Mouse (Mus musculus) mesoderm, embryonic 11.5 days (tissue): Measurements from ENCODE around the gene Mef2c.

ENCODE experiments used
- DNase-seq: peaks from one replicate; pipeline ENCODE4 v3.0.0-alpha.2; 2012; ENCODE audit warnings: low read depth, low spot score

Mef2c gene

DNA sequence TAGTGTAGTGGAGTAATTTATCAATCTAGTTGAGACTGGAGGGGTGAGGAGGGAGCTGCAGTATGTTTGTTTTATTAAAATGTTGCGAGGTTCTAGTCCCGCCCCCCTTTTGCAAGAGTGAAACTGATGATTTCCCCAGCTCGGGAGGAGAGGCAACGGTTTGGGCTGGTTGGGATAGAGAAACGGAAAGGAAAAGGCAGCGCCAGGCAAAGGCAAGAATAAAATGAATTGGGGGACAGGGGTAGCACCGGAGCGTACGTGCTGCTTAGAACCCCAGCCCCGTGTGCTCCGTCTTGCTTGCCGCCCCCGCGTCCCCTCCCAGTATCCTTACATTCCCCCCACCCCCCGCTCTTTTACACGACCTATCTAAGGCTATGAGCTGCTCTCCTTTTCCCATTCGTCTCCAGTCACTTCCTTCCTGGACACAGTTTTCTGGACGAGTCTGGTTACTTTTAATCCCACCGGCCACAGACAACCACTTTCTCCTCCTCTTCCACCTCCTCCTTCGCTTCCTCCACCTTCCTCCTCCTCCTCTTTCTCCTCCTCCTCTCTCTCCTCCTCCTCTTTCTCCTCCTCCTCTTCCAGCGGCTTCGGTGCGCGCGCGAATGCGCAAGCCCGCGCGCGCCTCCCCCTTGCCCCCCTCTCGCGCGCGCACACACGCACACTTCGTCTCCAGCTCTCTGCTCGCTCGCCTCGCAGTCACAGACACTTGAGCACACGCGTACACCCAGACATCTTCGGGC, 20.5 kb downstream of the Mef2c start:
- peak; percentile 80 for DNase-seq

DNA sequence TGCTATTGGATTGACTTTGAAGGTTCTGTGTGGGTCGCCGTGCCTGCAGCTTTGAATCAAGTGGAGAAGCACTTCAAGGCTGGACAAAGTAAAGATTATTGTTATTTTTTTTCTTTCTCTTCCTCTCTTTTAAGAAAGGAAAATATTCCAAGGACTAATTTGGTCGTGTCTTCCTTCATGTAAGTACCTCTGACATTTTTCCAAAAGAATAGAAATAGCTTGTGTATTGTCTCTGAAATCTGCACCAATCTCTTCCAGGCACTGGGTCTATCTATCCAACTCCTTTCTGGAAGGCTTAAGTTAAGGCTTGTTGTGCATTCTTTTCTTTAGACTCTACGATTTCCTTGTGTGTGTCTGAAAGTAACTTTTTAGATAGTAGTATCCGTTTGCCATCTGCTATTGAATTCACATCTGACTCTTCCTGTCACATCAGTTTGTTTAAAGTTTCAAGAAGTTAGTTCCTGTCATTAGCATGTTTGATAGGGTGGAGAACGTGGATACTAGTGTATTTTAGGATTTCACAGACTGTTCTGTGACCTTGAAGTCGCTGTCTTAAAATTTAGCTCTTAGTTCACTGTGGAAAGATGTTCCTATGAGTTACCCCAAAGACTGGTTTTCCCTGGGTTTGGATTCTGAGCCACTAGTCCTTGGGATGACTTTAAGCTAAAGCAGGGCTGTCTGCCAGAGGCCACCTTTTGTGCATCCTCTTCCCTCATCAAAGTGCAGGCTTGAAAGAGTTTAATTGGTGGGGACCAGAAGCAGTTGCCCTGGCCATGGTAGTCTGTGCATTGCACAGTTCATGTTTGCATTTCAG, 21.3 kb downstream of the Mef2c start:
- DNase-seq, result no peak

- DNase-seq, result no peak
These were observed 21.8 kb downstream of the Mef2c start for GRCm38 (mm10) chr13:83525716-83526005.

- no peak for DNase-seq
These were observed 22.2 kb downstream of the Mef2c start for GRCm38 (mm10) chr13:83526066-83526465.

GRCm38 (mm10) chr13:83527921-83528320, 24.1 kb downstream of the Mef2c start:
- no peak for DNase-seq

DNA sequence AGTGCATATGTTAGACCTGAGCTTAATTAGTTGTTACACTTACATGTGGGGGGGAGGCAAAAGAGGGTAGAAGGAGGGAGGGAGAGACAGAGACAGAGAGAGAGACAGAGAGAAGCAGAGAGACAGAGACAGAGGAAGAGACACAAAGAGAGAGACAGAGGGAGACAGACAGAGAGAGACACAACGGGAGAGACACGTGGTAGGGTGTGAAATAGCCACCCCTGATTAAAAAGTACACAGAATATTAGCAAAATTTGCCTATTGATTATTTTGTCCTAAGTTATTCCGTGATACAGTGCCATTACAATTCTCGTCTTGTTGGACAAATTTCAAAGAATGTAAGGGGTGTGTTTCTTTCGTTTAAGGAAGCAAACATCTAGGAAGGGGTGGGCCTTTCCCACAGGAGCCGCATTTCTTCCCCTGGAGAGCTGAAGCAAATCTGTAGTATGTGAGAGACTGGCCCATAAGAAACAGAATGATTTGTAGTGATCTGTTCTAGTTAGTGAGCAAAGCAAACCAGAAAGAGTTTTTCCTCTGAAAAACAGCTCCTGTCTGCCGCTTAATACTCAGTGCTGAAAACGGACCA, 26.0 kb downstream of the Mef2c start:
- DNase-seq, result no peak

DNA sequence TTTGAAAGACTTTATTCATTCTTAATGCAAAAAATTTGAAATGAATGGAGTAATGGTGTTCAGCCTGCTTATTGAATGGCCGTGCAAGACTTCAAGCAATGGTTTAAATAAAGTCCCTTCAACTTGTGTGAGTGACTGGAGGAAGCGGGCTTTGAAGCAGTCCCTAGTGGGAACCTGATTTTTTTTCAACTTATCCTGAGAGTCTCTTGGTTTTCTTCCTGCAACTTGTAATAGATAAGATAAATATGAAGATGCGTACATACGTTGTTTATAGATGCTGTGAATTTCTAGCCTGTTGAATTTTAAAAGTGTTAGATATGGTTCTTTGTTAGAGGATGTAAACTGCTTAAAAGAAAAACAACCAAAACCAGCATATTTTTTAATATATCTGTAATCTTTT, 27.1 kb downstream of the Mef2c start:
- DNase-seq, result no peak

GRCm38 (mm10) chr13:83531968-83532591, 28.2 kb downstream of the Mef2c start:
- no peak for DNase-seq

DNA sequence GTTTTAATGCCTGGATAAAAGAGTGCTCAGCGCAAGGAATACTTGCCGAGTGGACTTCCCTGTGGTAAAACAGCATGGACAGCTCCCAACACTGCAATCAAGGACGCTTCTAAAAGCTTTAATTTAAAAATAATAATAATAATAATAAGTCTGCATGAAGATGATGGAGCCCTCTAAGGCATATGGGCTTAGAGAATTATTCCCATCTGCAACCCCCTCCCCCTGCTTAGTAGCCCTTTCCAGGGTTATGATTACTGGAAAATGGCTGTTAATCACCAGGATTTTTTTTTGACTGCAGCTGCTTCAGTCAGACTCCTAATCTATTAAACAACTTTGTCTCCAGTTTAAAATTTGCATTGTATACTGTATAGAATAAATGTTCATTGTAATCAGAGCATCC, 32.5 kb downstream of the Mef2c start:
- DNase-seq, result no peak

GRCm38 (mm10) chr13:83537163-83537562, 33.3 kb downstream of the Mef2c start:
- DNase-seq, result no peak

- no peak for DNase-seq
These were observed 36.1 kb downstream of the Mef2c start for GRCm38 (mm10) chr13:83539921-83540320.

- no peak for DNase-seq
These were observed 38.8 kb downstream of the Mef2c start for GRCm38 (mm10) chr13:83542666-83543065.

- DNase-seq, result no peak
These were observed 40.9 kb downstream of the Mef2c start for GRCm38 (mm10) chr13:83544707-83545106.

- DNase-seq, result no peak
These were observed 43.0 kb downstream of the Mef2c start for GRCm38 (mm10) chr13:83546876-83547275.

DNA sequence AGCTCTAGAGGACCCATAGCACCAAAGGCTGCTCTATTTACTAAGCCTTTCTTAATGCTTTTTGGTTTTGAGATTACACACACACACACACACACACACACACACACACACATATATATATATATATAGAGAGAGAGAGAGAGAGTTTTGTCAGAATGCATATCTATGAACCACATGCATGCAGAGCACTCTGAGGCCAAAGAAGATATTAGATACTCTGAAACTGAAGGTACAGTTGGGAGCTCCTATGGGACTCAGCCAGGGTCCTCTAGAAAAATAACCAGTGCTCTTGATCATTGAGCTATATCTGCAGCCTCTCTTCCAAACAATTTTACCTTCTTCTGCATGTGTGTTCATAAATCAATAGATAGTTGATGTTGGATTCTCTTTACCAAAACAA, 47.4 kb downstream of the Mef2c start:
- no peak for DNase-seq

DNA sequence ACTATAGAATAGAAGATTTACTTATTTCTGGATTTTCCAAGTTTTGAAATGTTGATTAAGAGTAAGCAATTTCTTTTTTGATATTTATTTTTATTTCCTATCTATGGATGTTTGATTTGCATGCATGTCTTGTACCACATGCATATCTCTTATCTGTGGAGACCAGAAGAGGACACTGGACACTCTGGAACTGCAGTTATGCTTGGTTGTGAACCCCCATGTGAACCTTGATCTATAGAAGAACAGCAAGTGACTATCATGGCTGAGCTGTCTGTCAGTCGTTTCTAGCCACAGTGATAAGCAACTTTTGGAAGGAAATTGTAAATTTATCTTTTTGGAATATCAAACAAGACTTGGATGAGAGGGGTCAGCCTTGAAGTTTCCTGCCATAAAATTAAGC, 48.2 kb downstream of the Mef2c start:
- no peak for DNase-seq

GRCm38 (mm10) chr13:83563261-83563660, 59.4 kb downstream of the Mef2c start:
- DNase-seq, result no peak

- no peak for DNase-seq
These were observed 61.9 kb downstream of the Mef2c start for GRCm38 (mm10) chr13:83565732-83566131.

DNA sequence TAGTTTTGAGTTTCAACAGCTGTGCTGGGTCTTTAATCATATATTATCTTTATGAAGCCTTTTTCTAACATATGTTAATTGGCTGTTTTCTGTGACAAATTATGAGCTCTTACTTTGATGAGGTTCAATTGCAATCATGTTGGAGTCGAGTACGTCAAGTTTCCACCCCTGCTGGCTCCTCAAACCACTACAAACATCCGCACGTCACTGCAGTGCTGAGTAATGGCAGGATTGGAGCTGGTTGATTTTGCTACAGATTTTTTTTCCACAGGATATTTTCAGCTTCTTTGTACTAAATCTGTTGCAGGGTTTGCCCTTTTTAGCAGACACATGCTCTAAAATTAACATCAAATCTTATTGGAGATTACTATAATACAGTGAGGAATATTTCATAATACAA, 62.3 kb downstream of the Mef2c start:
- DNase-seq, result no peak

DNA sequence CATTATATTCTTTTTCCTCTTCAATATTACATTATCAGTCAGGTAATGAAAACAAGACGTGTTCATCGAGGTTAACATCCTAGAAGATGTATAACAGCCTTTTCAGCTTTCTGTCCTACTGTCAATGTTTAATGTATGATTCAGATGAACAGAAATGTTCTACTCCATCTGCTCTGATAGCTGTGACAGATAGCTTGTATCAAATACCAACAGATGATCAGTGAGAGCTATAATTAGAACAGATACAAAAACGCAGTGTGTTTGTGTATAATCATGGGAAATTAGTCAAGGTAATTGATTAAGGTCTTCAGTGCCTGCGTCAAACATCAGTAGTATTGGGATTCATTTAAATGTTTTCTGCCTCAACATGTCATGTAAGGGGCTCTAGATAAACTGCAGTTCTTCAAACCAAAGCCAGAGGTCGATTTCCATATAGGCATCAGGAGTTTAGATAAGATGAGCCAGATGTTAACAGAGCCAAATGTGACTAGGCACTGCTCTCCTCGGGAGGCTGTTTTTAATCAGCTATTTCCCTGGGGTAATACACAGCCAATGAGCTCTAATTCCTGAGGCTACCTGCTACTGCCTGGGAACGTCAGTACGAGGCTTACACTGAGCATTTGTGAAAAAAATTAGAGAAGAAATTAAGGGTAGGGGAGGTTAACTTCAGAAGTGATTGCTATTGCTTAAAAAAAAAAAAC, 63.1 kb downstream of the Mef2c start:
- peak; percentile 30 for DNase-seq

DNA sequence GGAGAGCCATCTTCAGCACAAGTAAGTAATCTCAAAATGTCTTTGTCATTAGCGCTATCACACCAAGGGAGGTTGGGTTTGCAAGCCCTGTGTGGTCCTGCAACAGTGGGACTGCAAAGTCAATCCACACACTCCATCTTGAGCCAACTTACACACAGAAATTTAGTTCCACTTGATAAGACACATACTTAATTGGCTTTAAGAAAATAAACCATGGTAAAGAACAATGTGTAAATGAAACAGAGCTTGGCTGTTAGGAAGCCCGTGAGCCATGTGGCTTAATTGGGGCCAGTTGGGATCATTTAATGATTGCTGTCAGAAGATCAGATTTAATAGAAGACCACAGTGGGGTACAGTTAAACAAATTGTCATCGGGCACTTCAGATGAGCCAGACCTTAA, 63.8 kb downstream of the Mef2c start:
- DNase-seq, result no peak

- no peak for DNase-seq
These were observed 65.0 kb downstream of the Mef2c start for GRCm38 (mm10) chr13:83568759-83569256.
